Mouse (Mus musculus): ENCODE results near the gene Fam50b. TPM values are rescaled to one million over a fixed set of nuclear protein-coding genes. Genes with fewer than 3 reads are reported as not detected.

The Fam50b gene
- polyA plus RNA-seq, 1 experiment from 2014 or later, result 0.12 TPM

GRCm38 (mm10) chr13:34700630-34701029, 34.0 kb upstream of the Fam50b start:
- Histone ChIP-seq H3K4me2 (ENCODE audit: low read depth, low read length) (no peak overlapping the region), H3K9ac (replicated peaks) (no peak overlapping the region), H3K9me3 (ENCODE audit: low read length) (no peaks in the 10 kb centered on the region), H3K27me3 (ENCODE audit: insufficient read depth, low read length) (no peaks in the 10 kb centered on the region), H3K36me3 (replicated peaks; ENCODE audit: insufficient read depth, low read length) (no peaks in the 10 kb centered on the region), H3K4me1 (ENCODE audit: insufficient read depth) (peaks cover 4% of the 10 kb centered on the region; the same call in 1 of the 2 replicates), H3K4me3 (ENCODE audit: low read depth, low read length) (no peak overlapping the region), H3K27ac (ENCODE audit: low read depth) (no peak overlapping the region)
- WGBS (ENCODE audit: insufficient replicate concordance), result 63% methylated on average over 1 of the region's 1 CpGs
- ATAC-seq (no peak), DNase-seq (no peak)
- TF ChIP-seq EP300 (IDR thresholded peaks at IDR 0.05; ENCODE audit: low read depth) (no peak), CTCF (IDR thresholded peaks at IDR 0.05; ENCODE audit: low read depth) (no peak)

DNA sequence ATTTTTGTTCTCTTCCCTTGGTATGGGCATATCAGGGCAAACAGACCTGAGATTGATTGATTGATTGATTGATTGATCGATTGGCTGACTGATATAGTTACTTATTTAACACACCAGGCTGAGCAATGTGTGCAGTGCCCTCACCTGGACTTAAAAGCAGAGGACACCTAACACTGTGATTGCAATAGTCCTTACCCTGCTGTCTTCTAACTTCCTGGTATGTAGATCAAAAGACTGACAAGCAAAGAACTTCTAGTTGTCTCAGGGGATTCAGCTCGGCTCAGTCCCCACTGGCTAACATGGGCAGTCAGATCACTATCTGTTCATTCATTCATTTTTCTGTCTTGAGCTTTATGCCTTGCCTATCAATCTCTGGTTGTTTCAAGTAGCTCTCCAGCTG, 31.3 kb upstream of the Fam50b start:
- Histone ChIP-seq H3K4me1 (ENCODE audit: insufficient read depth) (no peaks in the 10 kb centered on the region), H3K4me3 (ENCODE audit: low read depth, low read length) (no peak overlapping the region), H3K27me3 (ENCODE audit: insufficient read depth, low read length) (no peaks in the 10 kb centered on the region), H3K9me3 (ENCODE audit: low read length) (no peaks in the 10 kb centered on the region), H3K9ac (replicated peaks) (no peak overlapping the region), H3K27ac (ENCODE audit: low read depth) (no peak overlapping the region), H3K4me2 (ENCODE audit: low read depth, low read length) (no peak overlapping the region), H3K36me3 (replicated peaks; ENCODE audit: insufficient read depth, low read length) (no peaks in the 10 kb centered on the region)
- no peak; the same call in 1 of the 2 replicates for ATAC-seq
- WGBS (ENCODE audit: insufficient replicate concordance), result 23% methylated on average over 2 of the region's 2 CpGs
- no peak for DNase-seq
- TF ChIP-seq EP300 (IDR thresholded peaks at IDR 0.05; ENCODE audit: low read depth), result no peak
- TF ChIP-seq CTCF (IDR thresholded peaks at IDR 0.05; ENCODE audit: low read depth), result peak; percentile 28

DNA sequence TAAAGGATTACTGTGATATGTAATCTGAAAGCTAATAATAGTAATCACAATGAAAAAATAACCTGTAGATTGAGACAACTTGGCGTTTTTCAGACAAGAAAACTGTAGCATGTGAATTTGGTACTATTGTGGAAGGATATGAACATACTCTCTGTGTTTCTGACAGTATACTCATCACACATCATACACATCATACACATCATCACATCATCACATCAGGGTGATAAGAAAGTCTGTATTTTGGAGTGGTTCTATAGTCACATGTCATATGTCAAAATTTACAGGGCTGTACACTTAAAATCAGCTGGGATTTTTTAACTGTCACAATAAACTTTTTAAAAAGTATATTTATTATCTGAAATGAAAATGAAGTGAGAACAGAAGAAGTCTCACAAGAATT, 30.9 kb upstream of the Fam50b start:
- Histone ChIP-seq H3K4me2 (ENCODE audit: low read depth, low read length) (no peak overlapping the region), H3K9me3 (ENCODE audit: low read length) (no peaks in the 10 kb centered on the region), H3K36me3 (replicated peaks; ENCODE audit: insufficient read depth, low read length) (no peaks in the 10 kb centered on the region), H3K9ac (replicated peaks) (no peak overlapping the region), H3K27ac (ENCODE audit: low read depth) (no peak overlapping the region), H3K4me3 (ENCODE audit: low read depth, low read length) (no peak overlapping the region), H3K27me3 (ENCODE audit: insufficient read depth, low read length) (no peaks in the 10 kb centered on the region), H3K4me1 (ENCODE audit: insufficient read depth) (no peaks in the 10 kb centered on the region)
- no peak for ATAC-seq
- 70% methylated on average over 1 of the region's 1 CpGs for WGBS (ENCODE audit: insufficient replicate concordance)
- no peak for TF ChIP-seq EP300 (IDR thresholded peaks at IDR 0.05; ENCODE audit: low read depth)
- no peak for TF ChIP-seq CTCF (IDR thresholded peaks at IDR 0.05; ENCODE audit: low read depth)
- DNase-seq, result no peak

GRCm38 (mm10) chr13:34704835-34705234, 29.8 kb upstream of the Fam50b start:
- H3K27me3 ChIP-seq (ENCODE audit: insufficient read depth, low read length), result no peaks in the 10 kb centered on the region
- WGBS (ENCODE audit: insufficient replicate concordance), result 65% methylated on average over 3 of the region's 3 CpGs

DNA sequence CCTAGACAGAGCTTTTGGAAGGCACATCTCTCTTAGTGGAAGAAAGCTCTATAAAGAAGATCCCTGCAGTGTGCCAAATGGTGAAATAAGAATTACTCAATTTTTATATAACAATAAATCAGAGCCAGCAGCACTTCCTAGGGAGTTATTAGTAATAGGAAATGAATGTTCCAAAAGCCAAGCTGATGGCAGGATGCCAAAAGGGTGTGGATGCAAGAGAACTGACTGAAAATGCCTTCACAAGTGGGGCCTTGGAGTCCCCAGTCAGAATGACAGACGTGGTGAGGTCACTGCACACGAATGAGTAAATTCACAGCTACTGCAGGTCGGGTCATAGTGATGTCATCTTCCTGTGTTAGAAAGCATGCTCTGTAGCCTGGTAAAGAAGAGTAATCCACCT, 25.7 kb upstream of the Fam50b start:
- Histone ChIP-seq H3K9ac (replicated peaks) (no peak overlapping the region), H3K27me3 (ENCODE audit: insufficient read depth, low read length) (no peaks in the 10 kb centered on the region), H3K4me3 (ENCODE audit: low read depth, low read length) (no peak overlapping the region), H3K36me3 (replicated peaks; ENCODE audit: insufficient read depth, low read length) (no peaks in the 10 kb centered on the region), H3K9me3 (ENCODE audit: low read length) (no peaks in the 10 kb centered on the region), H3K4me2 (ENCODE audit: low read depth, low read length) (no peak overlapping the region), H3K27ac (ENCODE audit: low read depth) (no peak overlapping the region), H3K4me1 (ENCODE audit: insufficient read depth) (peaks cover 3% of the 10 kb centered on the region; the same call in 1 of the 2 replicates)
- TF ChIP-seq CTCF (IDR thresholded peaks at IDR 0.05; ENCODE audit: low read depth) (no peak), EP300 (IDR thresholded peaks at IDR 0.05; ENCODE audit: low read depth) (no peak)
- 32% methylated on average over 3 of the region's 3 CpGs for WGBS (ENCODE audit: insufficient replicate concordance)
- peak; percentile 66 for ATAC-seq
- DNase-seq, result peak; percentile 59

More at GRCm38 (mm10) chr13:34704835-34705234, 29.8 kb upstream of the Fam50b start:
- no peak for DNase-seq
- ATAC-seq, result no peak
- no peak overlapping the region for H3K4me3 ChIP-seq (ENCODE audit: low read depth, low read length)
- no peaks in the 10 kb centered on the region for H3K9me3 ChIP-seq (ENCODE audit: low read length)
- no peak for TF ChIP-seq CTCF (IDR thresholded peaks at IDR 0.05; ENCODE audit: low read depth)
- TF ChIP-seq EP300 (IDR thresholded peaks at IDR 0.05; ENCODE audit: low read depth), result no peak
- H3K4me1 ChIP-seq (ENCODE audit: insufficient read depth), result peaks cover 3% of the 10 kb centered on the region; the same call in 1 of the 2 replicates
- no peaks in the 10 kb centered on the region for H3K36me3 ChIP-seq (replicated peaks; ENCODE audit: insufficient read depth, low read length)
- H3K4me2 ChIP-seq (ENCODE audit: low read depth, low read length), result no peak overlapping the region
- no peak overlapping the region for H3K27ac ChIP-seq (ENCODE audit: low read depth)
- H3K9ac ChIP-seq (replicated peaks), result no peak overlapping the region

DNA sequence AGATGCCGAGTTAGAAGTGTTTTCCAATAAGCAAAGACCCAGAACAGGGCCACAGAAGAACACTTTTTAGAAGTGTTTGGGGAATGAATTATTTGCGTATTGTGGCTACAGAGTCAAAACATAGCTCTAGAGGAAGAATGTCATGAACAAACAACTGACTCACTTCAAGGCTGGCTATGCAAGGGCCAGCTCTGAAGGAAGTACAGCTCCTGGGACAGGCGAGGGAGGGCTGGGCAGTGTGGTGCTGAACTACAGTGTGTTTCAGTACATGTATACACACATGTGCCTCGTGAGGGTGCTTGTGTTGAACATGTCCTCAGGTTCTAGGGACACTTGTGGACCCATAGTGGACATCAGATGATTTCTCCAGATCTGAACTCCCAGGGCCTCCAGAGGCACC, 25.1 kb upstream of the Fam50b start:
- Histone ChIP-seq H3K27me3 (ENCODE audit: insufficient read depth, low read length) (no peaks in the 10 kb centered on the region), H3K9me3 (ENCODE audit: low read length) (no peaks in the 10 kb centered on the region), H3K9ac (replicated peaks) (no peak overlapping the region), H3K4me2 (ENCODE audit: low read depth, low read length) (no peak overlapping the region), H3K27ac (ENCODE audit: low read depth) (no peak overlapping the region), H3K4me1 (ENCODE audit: insufficient read depth) (peaks cover 3% of the 10 kb centered on the region; the same call in 1 of the 2 replicates), H3K4me3 (ENCODE audit: low read depth, low read length) (no peak overlapping the region), H3K36me3 (replicated peaks; ENCODE audit: insufficient read depth, low read length) (no peaks in the 10 kb centered on the region)
- DNase-seq (no peak), ATAC-seq (no peak)
- WGBS (ENCODE audit: insufficient replicate concordance), result 74% methylated on average over 4 of the region's 4 CpGs
- TF ChIP-seq EP300 (IDR thresholded peaks at IDR 0.05; ENCODE audit: low read depth), result no peak
- no peak for TF ChIP-seq CTCF (IDR thresholded peaks at IDR 0.05; ENCODE audit: low read depth)

DNA sequence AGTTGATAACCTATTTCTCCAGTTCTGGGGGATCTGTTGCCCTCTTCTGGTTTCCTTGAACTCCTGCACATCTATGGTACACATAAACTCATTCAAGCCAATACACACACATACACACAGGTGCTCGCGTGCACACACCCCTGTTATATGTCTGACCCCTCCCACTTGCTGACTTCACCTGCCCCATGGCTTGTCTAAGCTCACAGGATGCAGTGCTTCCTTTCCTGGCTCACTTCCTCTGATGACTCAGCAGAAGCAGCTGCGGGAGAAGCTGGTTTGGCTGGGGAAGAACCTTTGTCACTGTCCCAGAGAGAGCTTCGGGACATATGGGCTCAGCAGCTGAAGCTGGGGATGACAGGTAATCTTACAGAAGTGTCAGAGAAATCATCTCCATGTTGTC, 23.2 kb upstream of the Fam50b start:
- no peak for TF ChIP-seq CTCF (IDR thresholded peaks at IDR 0.05; ENCODE audit: low read depth)
- TF ChIP-seq EP300 (IDR thresholded peaks at IDR 0.05; ENCODE audit: low read depth), result no peak
- no peak for DNase-seq
- H3K9me3 ChIP-seq (ENCODE audit: low read length), result no peaks in the 10 kb centered on the region
- H3K36me3 ChIP-seq (replicated peaks; ENCODE audit: insufficient read depth, low read length), result no peaks in the 10 kb centered on the region
- H3K4me1 ChIP-seq (ENCODE audit: insufficient read depth), result peaks cover 3% of the 10 kb centered on the region; the same call in 1 of the 2 replicates
- H3K27ac ChIP-seq (ENCODE audit: low read depth), result no peak overlapping the region
- H3K4me3 ChIP-seq (ENCODE audit: low read depth, low read length), result no peak overlapping the region
- no peak for ATAC-seq
- no peak overlapping the region for H3K9ac ChIP-seq (replicated peaks)
- no peaks in the 10 kb centered on the region for H3K27me3 ChIP-seq (ENCODE audit: insufficient read depth, low read length)
- H3K4me2 ChIP-seq (ENCODE audit: low read depth, low read length), result no peak overlapping the region
- 42% methylated on average over 4 of the region's 4 CpGs for WGBS (ENCODE audit: insufficient replicate concordance)
